Mouse (Mus musculus) heart, embryonic 10.5 days (tissue): Measurements from ENCODE around the gene Zfp966. TPM values are rescaled to one million over a fixed set of nuclear protein-coding genes. Genes with fewer than 3 reads are reported as not detected.
"Not testable (repeated sequence)": the region's sequence is repeated elsewhere in the genome, so short reads cannot be mapped to it uniquely, and the experiment has no call there.

Experiments
- DNase-seq: peaks from one replicate; pipeline ENCODE4 v3.0.0-alpha.2; 2017; ENCODE audit warnings: low spot score
- H3K27ac ChIP-seq: fragments of 300-500 bp; sonication (generic); 2 replicates; pipeline ENCODE4 v1.5.1; 2016; ENCODE audit warnings: mild to moderate bottlenecking
- H3K27me3 ChIP-seq: fragments of 300-500 bp; sonication (generic); 2 replicates; pipeline ENCODE4 v1.6.1; 2016; ENCODE audit warnings: mild to moderate bottlenecking; ENCODE audit not compliant: poor library complexity, insufficient read depth, severe bottlenecking
- H3K36me3 ChIP-seq: fragments of 300-500 bp; sonication (generic); 2 replicates; pipeline ENCODE4 v1.6.1; 2016; ENCODE audit warnings: mild to moderate bottlenecking, moderate library complexity
- H3K4me1 ChIP-seq: fragments of 300-500 bp; sonication (generic); 2 replicates; pipeline ENCODE4 v1.6.1; 2016; ENCODE audit warnings: mild to moderate bottlenecking
- H3K4me3 ChIP-seq: fragments of 300-500 bp; sonication (generic); 2 replicates; pipeline ENCODE4 v1.5.1; 2016; ENCODE audit warnings: mild to moderate bottlenecking, moderate library complexity
- H3K9me3 ChIP-seq: fragments of 300-500 bp; sonication (generic); 2 replicates; pipeline ENCODE4 v1.6.1; 2016; ENCODE audit warnings: mild to moderate bottlenecking, moderate library complexity
- WGBS: fragments of 180-500 bp; shearing (Covaris S2); methylation state at CpG from one replicate; pipeline ENCODE4 v1.1.7; 2016; 5-methylcytosine and 5-hydroxymethylcytosine counted together
- polyA plus RNA-seq: library from polyadenylated mRNA; unstranded; fragments of >200 nt; fragmentation: Nextera tagmentation; extraction: Ambion mirVana; gene quantifications from 2 replicates; pipeline ENCODE4 v1.2.1, GENCODE M21; 2016

Gene Zfp966
- polyA plus RNA-seq, result 2.2 and 3.5 TPM in 2 replicates

DNA sequence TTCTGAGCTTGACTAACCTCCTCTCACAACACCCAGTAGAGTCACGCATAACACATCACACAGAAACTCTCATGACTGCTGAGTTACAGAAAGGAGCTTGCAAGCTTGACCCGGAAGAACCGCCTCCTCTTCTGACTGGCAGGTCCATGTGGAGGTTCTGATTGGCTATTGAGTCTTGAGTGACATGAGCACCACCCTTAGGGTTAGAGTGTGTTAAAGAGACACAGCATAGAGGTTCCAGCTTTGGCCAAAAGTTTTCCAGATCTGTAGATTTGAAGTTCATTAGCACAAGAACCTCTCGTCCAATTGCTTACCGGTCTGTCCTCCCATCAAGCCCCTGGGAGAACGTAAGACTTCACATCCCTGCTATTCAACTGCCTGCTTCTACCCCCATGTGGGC, at the start of gene Zfp966:
Gene Zfp966 (minus strand): TSS at position 101 of the 400 bp plus-strand sequence.
- not testable (repeated sequence) for DNase-seq, H3K27me3 ChIP-seq

DNA sequence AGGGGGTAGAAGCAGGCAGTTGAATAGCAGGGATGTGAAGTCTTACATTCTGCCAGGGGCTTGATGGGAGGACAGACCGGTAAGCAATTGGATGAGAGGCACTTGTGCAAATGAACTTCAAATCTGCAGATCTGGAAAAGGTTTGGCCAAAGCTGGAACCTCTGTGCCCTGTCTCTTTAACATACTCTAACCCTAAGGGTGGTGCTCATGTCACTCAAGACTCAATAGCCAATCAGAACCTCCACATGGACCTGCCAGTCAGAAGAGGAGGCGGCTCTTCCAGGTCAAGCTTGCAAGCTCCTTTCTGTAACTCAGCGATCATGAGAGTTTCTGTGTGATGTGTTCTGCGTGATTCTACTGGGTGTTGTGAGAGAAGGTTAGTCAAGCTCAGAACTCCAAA, 34.1 kb upstream of the Zfp966 start, which contains the start of gene Gm2026:
Gene Gm2026 (plus strand): TSS at position 301 of the 400 bp plus-strand sequence.
- not testable (repeated sequence) for DNase-seq, H3K4me3 ChIP-seq, H3K36me3 ChIP-seq, H3K27me3 ChIP-seq, H3K4me1 ChIP-seq, H3K9me3 ChIP-seq, H3K27ac ChIP-seq
- WGBS, result no CpG with 5 or more reads among the region's 4 CpGs

More for the DNA sequence above, at the start of gene Zfp966:
- H3K4me3 ChIP-seq, H3K36me3 ChIP-seq, H3K9me3 ChIP-seq, H3K27ac ChIP-seq, H3K4me1 ChIP-seq: not testable (repeated sequence)
- WGBS, result no CpG with 5 or more reads among the region's 6 CpGs

DNA sequence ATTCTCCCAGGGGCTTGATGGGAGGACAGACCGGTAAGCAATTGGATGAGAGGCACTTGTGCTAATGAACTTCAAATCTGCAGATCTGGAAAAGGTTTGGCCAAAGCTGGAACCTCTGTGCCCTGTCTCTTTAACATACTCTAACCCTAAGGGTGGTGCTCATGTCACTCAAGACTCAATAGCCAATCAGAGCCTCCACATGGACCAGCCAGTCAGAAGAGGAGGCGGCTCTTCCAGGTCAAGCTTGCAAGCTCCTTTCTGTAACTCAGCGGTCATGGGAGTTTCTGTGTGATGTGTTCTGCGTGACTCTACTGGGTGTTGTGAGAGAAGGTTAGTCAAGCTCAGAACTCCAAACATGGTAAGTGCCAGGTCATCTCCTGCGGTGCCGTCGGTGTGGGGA, 61.9 kb downstream of the Zfp966 start, which contains the start of gene Gm6710:
Gene Gm6710 (plus strand): TSS at position 196 of the 400 bp plus-strand sequence.
- not testable (repeated sequence) for H3K27ac ChIP-seq, DNase-seq, H3K4me1 ChIP-seq, H3K27me3 ChIP-seq, H3K4me3 ChIP-seq, H3K9me3 ChIP-seq, H3K36me3 ChIP-seq
- no CpG with 5 or more reads among the region's 7 CpGs for WGBS

Other genes starting within 250 kb of the Zfp966 start
- gene Zfp969, start 227.5 kb downstream of the Zfp966 start, polyA plus RNA-seq, result 16.0 and 18.8 TPM in 2 replicates
- gene Gm2007, start 189.6 kb downstream of the Zfp966 start, polyA plus RNA-seq, result not detected in 2 replicates
- 3.4 and 7.4 TPM in 2 replicates for gene Gm14288, start 130.0 kb downstream of the Zfp966 start, polyA plus RNA-seq
- gene Gm6710, start 61.9 kb downstream of the Zfp966 start, polyA plus RNA-seq, result 18.8 and 22.2 TPM in 2 replicates
- gene Gm2026, start 34.2 kb upstream of the Zfp966 start, polyA plus RNA-seq, result 25.0 and 25.4 TPM in 2 replicates
- gene Gm2004, start 218.7 kb upstream of the Zfp966 start, polyA plus RNA-seq, result 1.6 and 2.2 TPM in 2 replicates